Mouse (Mus musculus) inflammation-experienced regulatory T-cells, adult 16 weeks (primary cell): ENCODE data around the gene Atp1a2. TPM values are rescaled to one million over a fixed set of nuclear protein-coding genes. Genes with fewer than 3 reads are reported as not detected.

Source experiments
- polyA plus RNA-seq: library from polyadenylated mRNA; unstranded; fragments of 100-300 nt; shearing (Covaris generic); gene quantifications from one replicate; pipeline ENCODE4 v1.2.1, GENCODE M21; 2017

The Atp1a2 gene
- polyA plus RNA-seq, result 0.06 TPM

DNA sequence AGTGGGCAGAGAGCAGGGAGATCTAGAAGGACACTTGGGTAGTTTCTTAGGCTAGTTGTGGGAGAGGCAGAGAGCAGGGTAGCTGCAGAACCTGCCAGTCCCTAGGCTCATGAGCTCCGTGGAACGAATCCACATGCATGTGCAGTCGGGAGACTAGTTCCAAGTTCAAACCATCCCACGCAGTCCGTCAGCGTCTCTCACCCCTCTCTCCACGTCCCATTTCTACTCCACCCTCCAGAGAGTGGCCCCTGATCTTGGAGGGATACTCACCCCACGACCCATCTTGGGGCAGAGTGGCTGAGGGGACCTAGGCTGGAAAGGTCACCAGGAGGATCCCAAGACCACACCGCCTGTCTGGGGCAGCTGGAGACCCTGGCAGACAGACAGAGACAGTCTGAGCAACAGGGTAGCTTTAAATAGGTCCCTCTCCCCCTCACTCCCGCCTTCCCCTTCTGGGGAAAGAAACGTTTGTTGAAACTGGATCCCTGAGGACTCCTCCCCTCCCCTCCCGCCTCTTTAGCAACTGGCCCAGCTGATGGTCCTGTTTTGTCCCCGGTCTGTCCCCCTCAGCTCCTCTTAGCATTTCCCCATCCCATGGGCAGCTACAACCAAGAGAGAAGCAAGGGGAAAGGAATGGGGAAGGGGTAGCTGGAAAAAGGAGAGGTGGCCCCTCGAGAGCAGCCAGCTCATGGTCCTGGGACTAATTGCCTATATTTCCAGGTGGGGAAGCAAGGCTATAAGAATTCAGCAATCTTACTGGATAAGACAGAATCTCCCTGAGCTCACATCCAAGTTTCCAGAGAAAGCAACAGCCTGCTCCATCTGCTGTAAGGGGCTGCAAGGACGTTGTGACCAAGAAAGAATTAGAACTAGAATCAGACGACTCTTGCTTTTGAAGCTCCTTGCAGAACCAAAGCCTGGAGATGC lies at the start of gene Atp1a2:
Gene Atp1a2 (minus strand): TSS at position 454 of the 927 bp plus-strand sequence.

DNA sequence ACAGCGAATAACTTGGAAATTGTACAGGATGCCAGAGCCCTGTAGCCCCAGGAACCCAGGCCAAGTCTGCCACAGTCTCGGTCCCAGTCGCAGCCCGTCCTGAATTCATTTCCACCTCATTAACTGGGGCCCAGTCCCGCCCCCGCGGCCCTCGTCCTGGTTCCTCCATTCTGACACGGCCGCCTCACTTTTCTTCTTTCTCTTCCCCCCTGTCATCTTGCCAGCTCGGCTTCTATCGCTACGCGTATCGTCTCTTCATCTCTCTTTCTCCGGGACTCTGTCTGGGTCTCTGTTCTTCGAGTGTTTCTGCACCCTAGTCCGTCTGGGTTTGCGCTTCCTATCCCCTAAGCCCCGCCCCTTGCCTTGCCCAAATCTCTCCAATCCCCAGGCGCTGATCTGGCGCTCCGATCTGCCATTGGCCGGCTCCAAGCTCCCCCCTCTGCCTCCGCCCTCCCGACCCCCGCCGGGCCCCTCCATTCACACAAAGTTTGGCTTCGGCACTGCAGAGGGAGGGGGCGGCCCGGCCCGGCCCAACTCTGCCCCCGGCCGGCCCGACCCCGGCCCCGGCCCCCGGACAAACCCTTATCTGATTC lies 43.0 kb upstream of the Atp1a2 start, which contains the start of gene Kcnj10:
Gene Kcnj10 (plus strand): TSS at position 482 of the 593 bp plus-strand sequence.

GRCm38 (mm10) chr1:172329131-172329530 lies 31.3 kb upstream of the Atp1a2 start, which contains the start of gene Kcnj9:
TSS of gene Kcnj9 (minus strand) at chr1:172329318.

GRCm38 (mm10) chr1:172261477-172262078 lies 36.3 kb downstream of the Atp1a2 start, which contains the start of gene Igsf8:
TSS of gene Igsf8 (plus strand) at chr1:172261641.

GRCm38 (mm10) chr1:172258314-172258713 lies 39.5 kb downstream of the Atp1a2 start, which contains the start of gene Atp1a4:
TSS of gene Atp1a4 (minus strand) at chr1:172258414.

Other genes starting within 250 kb of the Atp1a2 start
- gene Nhlh1, start 240.5 kb downstream of the Atp1a2 start, polyA plus RNA-seq, result not detected
- gene Copa, start 215.5 kb downstream of the Atp1a2 start, polyA plus RNA-seq, result 315 TPM
- gene Ncstn, start 215.3 kb downstream of the Atp1a2 start, polyA plus RNA-seq, result 167 TPM
- 59.9 TPM for gene Pex19, start 171.3 kb downstream of the Atp1a2 start, polyA plus RNA-seq
- gene Dcaf8, start 150.0 kb downstream of the Atp1a2 start, polyA plus RNA-seq, result 189 TPM
- 82.7 TPM for gene Pea15a, start 91.3 kb downstream of the Atp1a2 start, polyA plus RNA-seq
- not detected for gene Casq1, start 78.2 kb downstream of the Atp1a2 start, polyA plus RNA-seq
- not detected for gene Atp1a4, start 39.6 kb downstream of the Atp1a2 start, polyA plus RNA-seq
- 41.7 TPM for gene Igsf8, start 36.4 kb downstream of the Atp1a2 start, polyA plus RNA-seq
- gene Kcnj9, start 31.3 kb upstream of the Atp1a2 start, polyA plus RNA-seq, result 0.12 TPM
- 0.09 TPM for gene Kcnj10, start 43.1 kb upstream of the Atp1a2 start, polyA plus RNA-seq
- 11.8 TPM for gene Pigm, start 78.5 kb upstream of the Atp1a2 start, polyA plus RNA-seq
- 0.37 TPM for gene Slamf9, start 177.3 kb upstream of the Atp1a2 start, polyA plus RNA-seq
- 1.2 TPM for gene Igsf9, start 183.7 kb upstream of the Atp1a2 start, polyA plus RNA-seq
- gene Tagln2, start 202.0 kb upstream of the Atp1a2 start, polyA plus RNA-seq, result 397 TPM
- gene Cfap45, start 222.7 kb upstream of the Atp1a2 start, polyA plus RNA-seq, result 0.34 TPM